Mouse (Mus musculus) CD4-positive helper T cell, adult 2 months (primary cell): ENCODE measurements around the gene Necab2.

Experiments
- DNase-seq: peaks from one replicate; pipeline ENCODE4 v3.0.0-alpha.2; 2012; ENCODE audit warnings: low read depth, missing footprints, low spot score

Gene Necab2

DNA sequence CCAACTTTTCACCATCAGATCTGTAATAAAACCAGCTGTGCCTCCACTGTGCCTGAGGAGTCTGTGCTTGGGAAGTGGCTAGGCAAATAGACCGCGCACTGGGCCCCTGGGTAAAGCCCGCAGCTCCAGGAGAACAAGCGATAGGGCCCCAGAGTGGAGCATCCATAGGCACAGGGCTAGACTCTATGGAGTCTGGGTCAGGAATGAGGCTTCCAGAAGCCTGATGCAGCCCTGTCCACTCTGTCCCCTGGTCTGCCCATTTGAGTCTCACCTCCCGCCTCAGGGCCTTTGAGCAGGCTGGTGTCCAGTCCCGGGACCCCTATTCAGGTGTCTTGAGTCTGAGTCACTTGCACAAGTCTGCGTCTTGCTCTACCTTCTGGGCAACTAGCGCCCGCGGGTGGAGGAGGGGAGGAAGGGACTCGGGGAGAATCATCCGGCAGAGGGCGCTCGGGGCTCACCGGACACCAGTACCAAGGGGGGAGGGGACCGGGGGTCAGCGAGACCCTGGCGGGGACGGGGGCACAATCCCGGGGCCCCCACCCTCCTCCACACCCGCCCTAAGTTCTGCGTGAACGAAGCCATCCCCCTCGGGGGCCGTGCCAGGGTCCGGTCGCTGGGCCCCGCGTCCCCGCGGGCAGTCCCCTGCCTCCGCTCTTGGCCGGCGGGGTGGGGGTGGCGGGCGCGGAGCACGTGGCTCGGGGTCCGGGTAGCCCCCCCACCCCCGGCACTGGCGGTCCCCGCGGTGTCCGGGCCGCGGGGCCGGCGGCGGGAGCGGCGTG lies at the start of gene Necab2:
Gene Necab2 (plus strand): TSS at position 509 of the 779 bp plus-strand sequence.
- DNase-seq: peak; percentile 50

DNA sequence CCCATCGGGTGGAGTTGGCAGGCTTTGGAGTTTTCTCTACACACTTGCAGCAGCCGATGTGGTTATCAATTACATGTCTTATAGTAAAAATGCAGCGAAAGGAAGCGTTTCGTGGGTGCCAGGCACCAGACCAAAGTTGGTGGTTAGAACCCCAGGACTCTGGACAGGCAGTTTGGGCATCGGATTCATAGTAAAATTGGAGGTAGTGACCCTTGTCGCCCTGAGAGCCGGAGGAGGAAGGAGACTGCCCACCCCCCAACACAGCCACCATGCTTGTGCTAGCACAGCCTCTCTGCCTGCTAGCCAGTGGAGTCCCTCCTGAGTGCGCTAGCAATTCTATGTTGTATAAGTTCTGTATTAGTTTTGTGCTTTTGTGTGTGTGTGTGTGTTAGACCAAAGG lies 48.0 kb upstream of the Necab2 start:
- DNase-seq: no peak

DNA sequence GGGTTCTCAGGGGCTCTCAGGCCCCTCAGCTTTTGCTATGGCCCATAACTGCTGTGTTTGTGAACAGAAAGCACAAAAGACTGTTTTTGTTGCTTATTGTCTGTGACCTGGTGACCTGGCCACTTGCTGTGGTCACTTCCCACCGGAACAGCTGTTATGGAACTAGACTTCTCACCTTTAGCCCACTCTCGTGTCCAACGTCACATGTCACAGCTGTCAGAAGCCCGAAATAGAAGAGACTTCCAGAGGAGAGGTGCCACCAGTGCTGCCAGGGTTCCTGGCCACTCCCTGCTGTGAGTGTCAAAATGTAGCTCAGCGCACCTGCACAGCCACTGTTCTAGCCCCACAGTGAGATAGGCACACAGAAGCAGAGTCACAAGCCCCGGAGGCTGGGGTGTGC lies 47.3 kb upstream of the Necab2 start:
- no peak for DNase-seq

DNA sequence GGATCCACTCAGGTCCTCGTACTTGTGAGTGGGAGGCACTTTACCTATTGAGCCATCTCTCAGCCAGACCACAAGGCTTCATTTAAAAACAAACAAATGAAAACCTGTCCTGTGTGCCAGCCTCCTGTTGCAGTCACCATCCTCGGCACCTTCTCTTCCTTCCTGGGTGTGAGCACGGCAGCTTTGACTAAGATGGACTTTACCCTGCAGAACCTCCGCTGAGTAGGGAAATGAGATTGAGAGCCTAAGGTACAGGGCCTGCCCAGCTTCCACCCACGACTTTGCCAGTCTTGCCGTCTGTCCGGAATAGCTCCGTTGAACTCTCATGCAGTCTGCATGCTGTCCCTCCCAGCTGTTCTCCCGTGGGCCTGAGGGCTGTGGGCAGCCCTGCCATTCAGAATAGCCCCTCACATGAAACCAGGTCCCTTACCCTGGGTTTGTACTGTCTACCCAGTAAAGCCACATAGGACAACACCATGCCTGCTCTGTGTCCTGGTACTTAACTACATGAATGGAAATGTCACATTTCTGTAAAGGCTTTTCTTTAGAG lies 46.3 kb upstream of the Necab2 start:
- DNase-seq: no peak

DNA sequence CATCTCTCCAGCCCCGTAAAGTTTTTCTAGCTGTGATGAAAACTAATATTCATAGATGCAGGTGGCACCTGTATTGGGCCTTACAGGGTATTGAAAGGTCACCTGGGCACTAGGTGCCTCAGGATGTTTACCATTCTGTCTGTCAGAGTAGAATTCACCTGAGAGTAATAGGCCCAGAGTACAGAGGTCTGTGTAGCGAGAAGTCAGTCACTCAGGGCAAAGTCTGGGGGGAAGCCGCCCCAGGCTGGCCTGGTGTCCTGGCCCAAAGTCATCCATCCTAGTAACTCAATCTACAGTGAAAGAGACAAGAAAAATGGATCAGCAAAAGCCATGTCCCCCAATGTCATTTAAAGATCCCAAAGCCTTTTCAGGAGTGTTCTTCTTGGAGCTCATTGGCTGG lies 45.6 kb upstream of the Necab2 start:
- DNase-seq: no peak

DNA sequence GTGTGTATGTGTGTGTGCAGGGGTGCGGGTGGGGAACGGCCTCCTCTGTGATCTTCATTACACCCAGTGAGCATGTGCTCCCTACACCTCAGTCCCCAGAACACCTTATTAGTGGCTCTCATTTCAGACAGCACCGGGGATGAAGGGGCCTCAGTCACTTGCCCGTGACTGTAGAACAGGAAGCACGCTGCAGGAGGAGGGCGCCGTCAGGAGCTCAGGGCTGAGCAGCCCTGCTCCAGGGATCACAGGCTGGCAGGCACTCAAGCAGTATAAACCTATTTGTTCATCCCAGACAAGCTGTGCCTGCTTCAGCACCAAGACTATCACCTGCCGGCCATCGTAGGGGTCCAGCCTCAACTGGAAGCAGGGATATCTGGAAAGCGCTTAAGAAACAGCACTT lies 42.6 kb upstream of the Necab2 start:
- no peak for DNase-seq

- DNase-seq: no peak
These were observed 41.9 kb upstream of the Necab2 start for GRCm38 (mm10) chr8:119404648-119405047.

- DNase-seq: no peak
These were observed 38.2 kb upstream of the Necab2 start for GRCm38 (mm10) chr8:119408311-119408710.

GRCm38 (mm10) chr8:119412037-119412734 lies 34.3 kb upstream of the Necab2 start:
- no peak for DNase-seq

- peak; percentile 78 for DNase-seq
These were observed 33.6 kb upstream of the Necab2 start for GRCm38 (mm10) chr8:119412735-119413498.

GRCm38 (mm10) chr8:119413605-119414004 lies 32.9 kb upstream of the Necab2 start:
- DNase-seq: no peak

DNA sequence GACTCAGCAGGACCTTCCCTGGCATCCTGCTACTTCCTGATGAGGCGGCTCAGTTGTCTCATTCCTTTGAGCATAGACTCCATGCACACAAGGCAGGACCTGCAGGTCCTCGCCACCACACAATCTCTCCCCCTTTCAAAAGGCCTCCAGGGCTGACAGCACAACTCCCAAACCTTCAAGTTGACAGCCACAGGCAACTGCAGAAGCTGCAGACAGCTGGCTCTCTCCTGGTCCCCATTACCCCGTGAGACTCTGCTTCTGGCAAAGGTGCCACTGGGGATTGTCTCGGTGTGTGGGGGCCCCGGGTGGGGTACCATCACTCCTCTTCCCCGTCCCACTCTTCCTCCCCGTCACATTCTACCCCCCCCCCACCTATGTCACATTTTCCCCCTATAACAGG lies 26.2 kb upstream of the Necab2 start:
- DNase-seq: no peak

GRCm38 (mm10) chr8:119421603-119422122 lies 24.9 kb upstream of the Necab2 start:
- no peak for DNase-seq

DNA sequence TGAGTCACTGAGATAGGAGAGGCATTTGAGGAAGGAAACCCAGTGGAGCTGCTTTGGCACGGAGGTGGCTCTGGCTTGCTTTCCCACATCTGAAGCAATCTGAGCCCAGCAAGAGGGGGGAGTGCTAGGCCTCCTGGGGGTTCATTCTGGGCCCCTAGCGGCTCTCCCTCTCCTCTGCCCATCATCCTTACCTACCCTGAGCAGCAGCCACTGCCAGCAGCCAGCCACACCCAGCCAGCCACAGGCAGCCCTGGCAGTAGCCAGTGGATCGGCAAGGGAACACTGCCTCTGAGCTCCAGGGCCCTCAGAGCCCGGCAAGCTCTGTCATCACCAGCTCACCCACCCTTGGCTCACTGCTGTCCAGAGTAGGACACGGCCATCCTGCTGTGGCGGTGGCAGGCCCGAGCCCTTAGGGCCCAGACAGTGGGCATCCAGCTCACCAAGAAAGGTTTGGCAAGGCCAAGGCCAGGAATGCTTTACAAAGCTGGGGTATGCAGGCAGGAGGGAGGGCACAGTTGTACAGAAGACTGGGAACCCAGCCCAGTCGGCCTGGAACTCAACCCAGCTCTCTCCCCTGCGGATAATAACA lies 24.3 kb upstream of the Necab2 start:
- DNase-seq: peak; percentile 33

- peak; percentile 95 for DNase-seq
These were observed 22.8 kb upstream of the Necab2 start for GRCm38 (mm10) chr8:119423631-119424141.

DNA sequence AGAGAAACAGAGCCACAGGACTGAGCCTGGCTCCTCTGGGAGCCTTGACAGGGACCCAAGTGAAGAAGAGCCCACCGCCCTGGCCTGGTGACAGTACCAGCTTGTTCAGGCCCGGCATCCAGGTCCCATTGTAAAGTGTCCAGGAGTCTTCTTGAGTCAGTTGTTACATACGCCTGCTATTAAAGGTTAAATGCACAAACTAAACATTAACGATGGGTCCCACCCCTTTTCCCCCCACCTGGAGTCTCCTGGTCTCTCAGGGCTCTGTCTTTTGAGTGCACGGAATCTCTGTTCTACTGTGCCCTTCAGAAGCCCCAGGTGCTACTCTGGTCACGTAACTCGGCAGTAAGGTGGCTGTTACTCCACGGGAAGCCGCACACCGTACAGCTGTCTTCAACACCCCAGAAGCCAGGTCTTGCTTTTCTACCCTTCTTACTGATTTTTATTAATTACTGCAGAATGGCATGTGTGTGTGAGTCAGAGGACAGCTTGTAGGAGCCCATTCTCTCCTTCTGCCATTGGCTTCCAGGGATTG lies 22.3 kb upstream of the Necab2 start:
- no peak for DNase-seq

DNA sequence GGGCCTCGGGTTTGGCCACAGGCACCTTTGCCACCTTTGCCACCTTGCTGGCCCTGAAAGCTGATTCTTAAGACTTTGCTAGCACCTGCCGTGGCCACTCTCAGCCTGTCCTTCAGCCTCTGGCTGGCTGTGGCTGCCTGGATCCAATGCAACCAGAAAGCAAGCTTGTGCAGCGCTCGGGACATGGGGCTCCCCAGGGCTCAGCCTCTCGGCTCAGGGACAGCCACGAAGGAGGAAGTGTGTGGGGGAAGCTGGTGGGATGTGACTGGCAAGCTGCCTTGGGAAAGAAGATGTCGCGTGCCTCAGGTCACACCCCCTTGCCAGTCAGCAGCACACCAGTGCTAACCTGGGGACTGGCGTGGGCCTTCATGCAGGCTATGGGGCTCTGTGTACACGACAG lies 21.8 kb upstream of the Necab2 start:
- peak; percentile 60 for DNase-seq

DNA sequence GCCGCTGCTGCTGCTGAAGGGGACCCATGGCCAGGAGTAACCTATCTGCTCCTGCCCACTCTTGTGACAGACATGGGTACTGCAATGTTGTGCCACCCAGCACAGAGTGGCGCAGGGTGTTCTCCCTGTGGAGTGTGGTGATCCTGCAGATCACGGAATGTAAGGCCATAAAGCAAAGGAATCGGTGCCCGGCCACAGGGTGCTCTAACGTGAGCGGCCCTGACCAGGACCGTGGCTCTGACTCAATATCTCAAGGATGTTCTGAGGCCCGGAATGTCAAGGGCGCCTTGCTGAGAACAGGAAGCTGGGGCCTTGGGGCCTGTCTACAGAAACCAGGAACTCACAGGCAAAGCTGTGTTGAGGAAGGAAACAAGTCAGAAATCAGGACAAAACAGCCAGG lies 21.0 kb upstream of the Necab2 start:
- peak; percentile 56 for DNase-seq

DNA sequence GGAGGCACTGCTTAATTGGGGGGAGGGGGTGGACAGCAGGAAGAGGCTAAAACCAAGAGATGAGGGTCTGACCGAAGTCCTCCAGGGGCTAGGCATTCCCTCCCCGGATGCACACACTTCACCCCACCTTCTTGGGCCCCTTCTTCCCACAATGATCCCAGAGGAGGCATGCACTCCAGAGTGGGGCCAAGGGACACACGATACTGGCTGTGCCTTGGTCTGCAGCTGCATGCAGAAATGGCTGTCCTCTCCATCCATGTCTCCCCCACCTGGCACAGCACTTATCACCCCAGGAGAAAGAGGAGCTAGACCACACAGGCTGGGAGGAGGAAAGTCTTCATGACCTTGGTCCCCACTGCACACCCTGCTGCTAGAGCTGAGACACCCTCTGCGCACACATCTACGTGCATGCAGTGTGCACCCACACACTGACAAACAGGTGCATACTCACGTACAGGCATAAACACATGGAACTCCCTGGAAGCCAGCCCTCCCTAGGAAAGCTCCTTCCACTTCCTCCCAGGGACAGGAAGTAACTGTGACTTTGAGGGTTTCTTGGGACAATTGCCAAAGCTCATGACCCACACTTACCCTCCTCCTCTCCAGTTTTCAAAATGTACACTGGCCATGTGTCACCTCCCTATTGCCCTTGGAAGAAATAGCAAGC lies 20.3 kb upstream of the Necab2 start:
- DNase-seq: no peak

GRCm38 (mm10) chr8:119427634-119428349 lies 18.7 kb upstream of the Necab2 start:
- DNase-seq: no peak
